Mouse (Mus musculus) thymus, adult 2 months (tissue): ENCODE measurements around the gene Khk. TPM values are rescaled to one million over a fixed set of nuclear protein-coding genes. Genes with fewer than 3 reads are reported as not detected.

ENCODE experiments used
- DNase-seq: peaks from one replicate; pipeline ENCODE4 v3.0.0; 2021
- H3K27ac ChIP-seq: fragments of 200-500 bp; 2 replicates; pipeline ENCODE4 v1.5.1; 2012; ENCODE audit warnings: low read length, control low read depth; ENCODE audit not compliant: control insufficient read depth, insufficient read depth
- H3K27me3 ChIP-seq: fragments of 200-500 bp; 2 replicates; pipeline ENCODE4 v1.6.1; 2012; ENCODE audit warnings: mild to moderate bottlenecking, low read length, moderate library complexity, mixed read lengths; ENCODE audit not compliant: control insufficient read depth, insufficient read depth
- H3K36me3 ChIP-seq: fragments of 200-500 bp; 2 replicates; pipeline ENCODE4 v1.6.1; 2012; ENCODE audit warnings: mild to moderate bottlenecking, low read length, moderate library complexity; ENCODE audit not compliant: control insufficient read depth, insufficient read depth
- H3K4me1 ChIP-seq: fragments of 200-500 bp; replicated peaks from 2 replicates; pipeline ENCODE4 v1.6.1; 2012; ENCODE audit warnings: low read length; ENCODE audit not compliant: control insufficient read depth, insufficient read depth
- H3K4me3 ChIP-seq: fragments of 200-500 bp; 2 replicates; pipeline ENCODE4 v1.5.1; 2012; ENCODE audit warnings: mild to moderate bottlenecking, low read length, control low read depth, moderate library complexity; ENCODE audit not compliant: control insufficient read depth, insufficient read depth
- CTCF ChIP-seq: fragments of 200-500 bp; IDR thresholded peaks from 2 replicates; pipeline ENCODE4 v1.5.1; 2012; ENCODE audit warnings: mild to moderate bottlenecking, control low read depth, low read length, moderate library complexity, borderline replicate concordance; ENCODE audit not compliant: control insufficient read depth, poor library complexity, insufficient read depth; ENCODE audit errors: extremely low read depth
- POLR2A ChIP-seq: fragments of 200-500 bp; IDR thresholded peaks from 2 replicates; pipeline ENCODE4 v1.6.1; 2012; ENCODE audit warnings: mild to moderate bottlenecking, low read length, control low read depth, moderate library complexity; ENCODE audit not compliant: control insufficient read depth, poor library complexity, insufficient read depth; ENCODE audit errors: extremely low read depth
- WGBS: fragments of 180-500 bp; shearing (Covaris S2); methylation state at CpG from one replicate; pipeline ENCODE4 v1.1.7; 2018; 5-methylcytosine and 5-hydroxymethylcytosine counted together
- polyA plus RNA-seq: library from polyadenylated mRNA; depleted of rRNA; stranded (reverse); fragments of >200 nt; gene quantifications from 2 replicates; pipeline ENCODE4 v1.2.3, GENCODE M21; 2012

Gene Khk
- polyA plus RNA-seq, 1 experiment: 32.0 TPM

- 94% methylated on average over 9 of the region's 9 CpGs for WGBS
- TF ChIP-seq CTCF (no peak), POLR2A (no peak)
- Histone ChIP-seq H3K4me3 (no peak overlapping the region), H3K27ac (no peak overlapping the region), H3K36me3 (no peaks in the 10 kb centered on the region), H3K27me3 (no peaks in the 10 kb centered on the region), H3K4me1 (peaks cover 38% of the 10 kb centered on the region)
- DNase-seq: no peak
Observed at GRCm38 (mm10) chr5:30916841-30917240, 4.4 kb upstream of the Khk start.

GRCm38 (mm10) chr5:30917348-30917747 lies 3.9 kb upstream of the Khk start:
- peaks cover 43% of the 10 kb centered on the region for H3K4me1 ChIP-seq
- H3K4me3 ChIP-seq: no peak overlapping the region
- no peaks in the 10 kb centered on the region for H3K27me3 ChIP-seq
- no peaks in the 10 kb centered on the region for H3K36me3 ChIP-seq
- H3K27ac ChIP-seq: no peak overlapping the region
- WGBS: 95% methylated on average over 11 of the region's 11 CpGs
- TF ChIP-seq POLR2A (no peak), CTCF (no peak)
- DNase-seq: no peak

GRCm38 (mm10) chr5:30917891-30918670 lies 3.1 kb upstream of the Khk start:
- H3K36me3 ChIP-seq: no peaks in the 10 kb centered on the region
- DNase-seq: no peak
- 97% methylated on average over 31 of the region's 31 CpGs for WGBS
- TF ChIP-seq CTCF (no peak), POLR2A (no peak)
- H3K27me3 ChIP-seq: no peaks in the 10 kb centered on the region
- H3K4me1 ChIP-seq: peaks cover 42% of the 10 kb centered on the region
- no peak overlapping the region for H3K4me3 ChIP-seq
- no peak overlapping the region for H3K27ac ChIP-seq

- no peak overlapping the region for H3K27ac ChIP-seq
- WGBS: 98% methylated on average over 8 of the region's 8 CpGs
- H3K4me1 ChIP-seq: peaks cover 36% of the 10 kb centered on the region
- H3K36me3 ChIP-seq: no peaks in the 10 kb centered on the region
- no peaks in the 10 kb centered on the region for H3K27me3 ChIP-seq
- no peak for DNase-seq
- H3K4me3 ChIP-seq: no peak overlapping the region
- TF ChIP-seq CTCF: no peak
- TF ChIP-seq POLR2A: no peak
Observed at GRCm38 (mm10) chr5:30918691-30919090, 2.5 kb upstream of the Khk start.

GRCm38 (mm10) chr5:30919831-30920614 lies 1.2 kb upstream of the Khk start:
- no peak overlapping the region for H3K4me3 ChIP-seq
- 92% methylated on average over 11 of the region's 11 CpGs for WGBS
- TF ChIP-seq POLR2A (no peak), CTCF (no peak)
- H3K36me3 ChIP-seq: no peaks in the 10 kb centered on the region
- no peaks in the 10 kb centered on the region for H3K27me3 ChIP-seq
- DNase-seq: no peak
- H3K4me1 ChIP-seq: peaks cover 22% of the 10 kb centered on the region
- no peak overlapping the region for H3K27ac ChIP-seq

- peaks cover 16% of the 10 kb centered on the region for H3K4me1 ChIP-seq
- no peaks in the 10 kb centered on the region for H3K36me3 ChIP-seq
- 88% methylated on average over 19 of the region's 19 CpGs for WGBS
- no peak overlapping the region for H3K4me3 ChIP-seq
- TF ChIP-seq POLR2A (no peak), CTCF (no peak)
- no peaks in the 10 kb centered on the region for H3K27me3 ChIP-seq
- DNase-seq: no peak
- H3K27ac ChIP-seq: no peak overlapping the region
Observed at GRCm38 (mm10) chr5:30920621-30921020, 610 bp upstream of the Khk start.

GRCm38 (mm10) chr5:30922581-30923041 lies 1.4 kb downstream of the Khk start:
- WGBS: 86% methylated on average over 10 of the region's 10 CpGs
- DNase-seq: no peak
- TF ChIP-seq CTCF (no peak), POLR2A (no peak)
- H3K36me3 ChIP-seq: no peaks in the 10 kb centered on the region
- H3K4me3 ChIP-seq: no peak overlapping the region
- H3K27ac ChIP-seq: no peak overlapping the region
- peaks cover 10% of the 10 kb centered on the region for H3K4me1 ChIP-seq
- H3K27me3 ChIP-seq: no peaks in the 10 kb centered on the region
